Mouse (Mus musculus): ENCODE measurements around the gene Rps6ka1. TPM values are rescaled to one million over a fixed set of nuclear protein-coding genes. Genes with fewer than 3 reads are reported as not detected.

Rps6ka1 gene
- total RNA-seq, 2 experiments from 2014 or later, result 5.4 to 6.3 TPM

- intact Hi-C loops (cut with DNase I), result loop anchor here (1.0 to 2.0 kb wide), 3 partner anchors 15 to 237 kb away; no protein-coding TSS in a partner anchor
- peak; percentile 40 for DNase-seq (ENCODE audit: low spot score)
Observed at GRCm38 (mm10) chr4:133829281-133830070, 58.1 kb downstream of the Rps6ka1 start.

- DNase-seq (ENCODE audit: low spot score), result no peak
- intact Hi-C loops (cut with DNase I), result loop anchor here (2.0 kb wide), 1 partner anchor 235 kb away; no protein-coding TSS in a partner anchor
Observed at GRCm38 (mm10) chr4:133827887-133828794, 59.5 kb downstream of the Rps6ka1 start.

- intact Hi-C loops (cut with DNase I), result no loop called here
- DNase-seq (ENCODE audit: low spot score), result no peak
Observed at GRCm38 (mm10) chr4:133827354-133827753, 60.2 kb downstream of the Rps6ka1 start.

GRCm38 (mm10) chr4:133825731-133826130, 61.9 kb downstream of the Rps6ka1 start:
- DNase-seq (ENCODE audit: low spot score), result no peak
- intact Hi-C loops (cut with DNase I), result no loop called here

GRCm38 (mm10) chr4:133820806-133821560, 66.6 kb downstream of the Rps6ka1 start:
- DNase-seq (ENCODE audit: low spot score), result no peak
- intact Hi-C loops (cut with DNase I), result no loop called here

- DNase-seq (ENCODE audit: low spot score), result no peak
- intact Hi-C loops (cut with DNase I), result no loop called here
Observed at GRCm38 (mm10) chr4:133820166-133820565, 67.4 kb downstream of the Rps6ka1 start.

GRCm38 (mm10) chr4:133817356-133817755, 70.2 kb downstream of the Rps6ka1 start:
- intact Hi-C loops (cut with DNase I), result no loop called here
- no peak for DNase-seq (ENCODE audit: low spot score)

- DNase-seq (ENCODE audit: low spot score), result no peak
- intact Hi-C loops (cut with DNase I), result no loop called here
Observed at GRCm38 (mm10) chr4:133816504-133816875, 71.1 kb downstream of the Rps6ka1 start.

- intact Hi-C loops (cut with DNase I), result no loop called here
- DNase-seq (ENCODE audit: low spot score), result no peak
Observed at GRCm38 (mm10) chr4:133815635-133816503, 71.7 kb downstream of the Rps6ka1 start.

- intact Hi-C loops (cut with DNase I), result loop anchor here (1.0 kb wide), 1 partner anchor 14 kb away; no protein-coding TSS in a partner anchor
- DNase-seq (ENCODE audit: low spot score), result no peak
Observed at GRCm38 (mm10) chr4:133814804-133815515, 72.6 kb downstream of the Rps6ka1 start.

- intact Hi-C loops (cut with DNase I), result loop anchor here (1.0 kb wide), 2 partner anchors 15 to 57 kb away; no protein-coding TSS in a partner anchor
- peak; percentile 80 for DNase-seq (ENCODE audit: low spot score)
Observed at GRCm38 (mm10) chr4:133813992-133814803, 73.4 kb downstream of the Rps6ka1 start.

- peak; percentile 96 for DNase-seq (ENCODE audit: low spot score)
- intact Hi-C loops (cut with DNase I), result loop anchor here (1.0 kb wide), 1 partner anchor 56 kb away; no protein-coding TSS in a partner anchor
Observed at GRCm38 (mm10) chr4:133813174-133813991, 74.2 kb downstream of the Rps6ka1 start.

GRCm38 (mm10) chr4:133804401-133805263, 83.0 kb downstream of the Rps6ka1 start:
- no peak for DNase-seq (ENCODE audit: low spot score)

GRCm38 (mm10) chr4:133800589-133800988, 87.0 kb downstream of the Rps6ka1 start:
- no peak for DNase-seq (ENCODE audit: low spot score)
- intact Hi-C loops (cut with DNase I), result no loop called here

More at GRCm38 (mm10) chr4:133804401-133805263, 83.0 kb downstream of the Rps6ka1 start:
- intact Hi-C loops (cut with DNase I), result no loop called here

All from heart, postnatal 25 days (tissue).